Comparison of ENCODE assay signal across 21 mouse cellular contexts in genomic region chr3:62786233-62786632, GRCm38 (mm10).
A peak's percentile ranks its signal among the peaks of the same experiment; 100 is the strongest.
DNase-seq lines count a peak whose midpoint lies in the region; ATAC-seq lines count a peak whose summit lies in the region.
"Had no signal": no experiment of that assay in that cellular context is flagged by ENCODE, and none has a peak within 500 bp of the region (broad histone marks: within the 10 kb centered on the region; RNA-seq: fewer than 3 reads in every experiment).

No protein-coding gene starts in this region.

- 9% methylated on average over 2 of the region's 2 CpGs for WGBS in hindbrain, embryonic 12.5 days
- 37% methylated on average over 2 of the region's 2 CpGs for WGBS in hindbrain, embryonic 10.5 days
- 8% methylated on average over 2 of the region's 2 CpGs for WGBS in hindbrain, embryonic 14.5 days

- DNase-seq in hindbrain, embryonic 10.5 days (ENCODE audit: low spot score) = no peak
- DNase-seq in R1 (ENCODE audit: low read depth, low spot score) = peak; percentile 3
- peak; percentile 16 for DNase-seq in embryo, embryonic 11 days
- DNase-seq in hindbrain, embryonic 14.5 days (ENCODE audit: low spot score) = peak; percentile 34
- no peak for DNase-seq in layer of hippocampus, postnatal 14 days (ENCODE audit: low spot score in 2 of 2)
- DNase-seq in gastrocnemius, adult 18-20 months (ENCODE audit: low spot score) = no peak
- DNase-seq in spleen, postnatal 4 days (ENCODE audit: low spot score in 2 of 2) = no peak
- DNase-seq: adrenal gland, postnatal 25 days; cerebellum, adult 9-10 months; heart, postnatal 36 days; lung, embryonic 14.5 days; thymus, postnatal 14 days had no signal

- 0 out of 2 replicates have a peak, but pooled peaks cover 2% of the 10 kb centered on the region for H3K4me1 ChIP-seq in hindbrain, embryonic 12.5 days
- H3K4me1 ChIP-seq in hindbrain, embryonic 10.5 days (replicated peaks) = 0 out of 2 replicates have a peak, but pooled peaks cover 8% of the 10 kb centered on the region
- H3K4me1 ChIP-seq in hindbrain, embryonic 14.5 days (replicated peaks; ENCODE audit: control insufficient read depth, insufficient read depth, low read length) = no peaks in the 10 kb centered on the region
- H3K4me1 ChIP-seq: heart, embryonic 12.5 days; intestine, embryonic 15.5 days; kidney, embryonic 15.5 days; liver, embryonic 12.5 days had no signal

- no peak overlapping the region for H3K27ac ChIP-seq in hindbrain, embryonic 12.5 days
- H3K27ac ChIP-seq in hindbrain, embryonic 10.5 days = no peak overlapping the region
- no peak overlapping the region for H3K27ac ChIP-seq in hindbrain, embryonic 14.5 days
- H3K27ac ChIP-seq: intestine, embryonic 15.5 days; kidney, embryonic 15.5 days; liver, embryonic 12.5 days; macrophage; stomach, postnatal 0 days had no signal

- ATAC-seq in hindbrain, embryonic 12.5 days (ENCODE audit: low FRiP score) = peak; percentile 83
- ATAC-seq in hindbrain, embryonic 14.5 days (ENCODE audit: low FRiP score) = no peak
- ATAC-seq: intestine, embryonic 15.5 days; liver, embryonic 12.5 days; Patski had no signal

- no peaks in the 10 kb centered on the region for H3K27me3 ChIP-seq in hindbrain, embryonic 12.5 days
- no peaks in the 10 kb centered on the region for H3K27me3 ChIP-seq in hindbrain, embryonic 10.5 days (ENCODE audit: insufficient read depth, poor library complexity, severe bottlenecking)
- H3K27me3 ChIP-seq in hindbrain, embryonic 14.5 days (ENCODE audit: control insufficient read depth, insufficient read depth, low read length) = no peaks in the 10 kb centered on the region
- H3K27me3 ChIP-seq: heart, embryonic 12.5 days; intestine, embryonic 15.5 days; kidney, embryonic 15.5 days; liver, embryonic 12.5 days had no signal

- H3K4me3 ChIP-seq in hindbrain, embryonic 12.5 days = no peak overlapping the region
- no peak overlapping the region for H3K4me3 ChIP-seq in hindbrain, embryonic 10.5 days
- no peak overlapping the region for H3K4me3 ChIP-seq in hindbrain, embryonic 14.5 days (replicated peaks; ENCODE audit: low read length)
- H3K4me3 ChIP-seq: erythroblast, embryonic 14.5 days; heart, embryonic 12.5 days; intestine, embryonic 15.5 days; kidney, embryonic 15.5 days; liver, embryonic 12.5 days had no signal

- no peaks in the 10 kb centered on the region for H3K36me3 ChIP-seq in hindbrain, embryonic 12.5 days
- H3K36me3 ChIP-seq in hindbrain, embryonic 10.5 days = no peaks in the 10 kb centered on the region
- no peaks in the 10 kb centered on the region for H3K36me3 ChIP-seq in hindbrain, embryonic 14.5 days (replicated peaks; ENCODE audit: control insufficient read depth, insufficient read depth)
- H3K36me3 ChIP-seq: heart, embryonic 12.5 days; intestine, embryonic 15.5 days; kidney, embryonic 15.5 days; liver, embryonic 12.5 days had no signal

- 0 out of 2 replicates have a peak, but pooled peaks cover 9% of the 10 kb centered on the region for H3K9me3 ChIP-seq in hindbrain, embryonic 12.5 days (replicated peaks)
- H3K9me3 ChIP-seq in hindbrain, embryonic 10.5 days = 0 out of 2 replicates have a peak, but pooled peaks cover 4% of the 10 kb centered on the region
- H3K9me3 ChIP-seq in hindbrain, embryonic 14.5 days (ENCODE audit: control insufficient read depth, low read length) = no peaks in the 10 kb centered on the region
- H3K9me3 ChIP-seq: intestine, embryonic 15.5 days; kidney, embryonic 15.5 days had no signal

- H3K9ac ChIP-seq in hindbrain, embryonic 12.5 days = no peak overlapping the region
- H3K9ac ChIP-seq in hindbrain, embryonic 14.5 days = no peak overlapping the region
- H3K9ac ChIP-seq: heart, embryonic 12.5 days; intestine, embryonic 15.5 days; kidney, embryonic 15.5 days; liver, embryonic 12.5 days; lung, embryonic 14.5 days had no signal

- H3K4me2 ChIP-seq in hindbrain, embryonic 12.5 days (replicated peaks) = no peak overlapping the region
- H3K4me2 ChIP-seq in hindbrain, embryonic 14.5 days (replicated peaks) = no peak overlapping the region
- H3K4me2 ChIP-seq: heart, embryonic 12.5 days; intestine, embryonic 15.5 days; kidney, embryonic 15.5 days; liver, embryonic 12.5 days; lung, embryonic 14.5 days had no signal

Comparison
In these comparisons a context has a peak if more than half of its experiments do, and no peak if none do; other contexts are left out.
1. DNase-seq: peak in R1 (single experiment), embryo, embryonic 11 days (single experiment) and hindbrain, embryonic 14.5 days (single experiment); none in hindbrain, embryonic 10.5 days (single experiment), layer of hippocampus, postnatal 14 days (0 of 2), gastrocnemius, adult 18-20 months (single experiment) and spleen, postnatal 4 days (0 of 2).